Mouse (Mus musculus) kidney, embryonic 16.5 days (tissue): ENCODE measurements around the gene Ly86. TPM values are rescaled to one million over a fixed set of nuclear protein-coding genes. Genes with fewer than 3 reads are reported as not detected.

Source experiments
- ATAC-seq: fragments of 200-750 bp; cut with Nextera tagmentation; 2 replicates; pipeline ENCODE4 v1.8.0; 2017; ENCODE audit warnings: moderate TSS enrichment; ENCODE audit not compliant: low FRiP score, low TSS enrichment
- H3K27ac ChIP-seq: fragments of 300-500 bp; sonication (generic); 2 replicates; pipeline ENCODE4 v1.5.1; 2014; ENCODE audit warnings: low read length
- H3K27me3 ChIP-seq: fragments of 300-500 bp; sonication (generic); 2 replicates; pipeline ENCODE4 v1.6.1; 2014; ENCODE audit warnings: low read length, control low read depth, mixed read lengths; ENCODE audit not compliant: insufficient read depth
- H3K36me3 ChIP-seq: fragments of 300-500 bp; sonication (generic); 2 replicates; pipeline ENCODE4 v1.6.1; 2014; ENCODE audit warnings: low read length, control low read depth, mixed read lengths; ENCODE audit not compliant: insufficient read depth
- H3K4me1 ChIP-seq: fragments of 300-500 bp; sonication (generic); 2 replicates; pipeline ENCODE4 v1.6.1; 2014; ENCODE audit warnings: low read length, control low read depth, mixed read lengths; ENCODE audit not compliant: insufficient read depth
- H3K4me2 ChIP-seq: fragments of 300-500 bp; sonication (generic); replicated peaks from 2 replicates; pipeline ENCODE4 v1.6.1; 2014; ENCODE audit warnings: low read depth, low read length
- H3K4me3 ChIP-seq: fragments of 300-500 bp; sonication (generic); 2 replicates; pipeline ENCODE4 v1.5.1; 2014; ENCODE audit warnings: mild to moderate bottlenecking, low read length
- H3K9ac ChIP-seq: fragments of 300-500 bp; sonication (generic); replicated peaks from 2 replicates; pipeline ENCODE4 v1.6.1; 2014; ENCODE audit warnings: low read length
- H3K9me3 ChIP-seq: fragments of 300-500 bp; sonication (generic); 2 replicates; pipeline ENCODE4 v1.6.1; 2016; ENCODE audit warnings: low read length, control low read depth
- WGBS: fragments of 180-500 bp; shearing (Covaris S2); extraction: QIAGEN DNeasy Blood & Tissue Kit; methylation state at CpG from one replicate; pipeline ENCODE4 v1.1.7; 2014; 5-methylcytosine and 5-hydroxymethylcytosine counted together
- polyA plus RNA-seq: library from polyadenylated mRNA; unstranded; fragments of >200 nt; fragmentation: Nextera tagmentation; extraction: Ambion mirVana; gene quantifications from 2 replicates; pipeline ENCODE4 v1.2.1, GENCODE M21; 2015

Gene Ly86
- polyA plus RNA-seq, 1 experiment from 2014 or later = 5.0 TPM

DNA sequence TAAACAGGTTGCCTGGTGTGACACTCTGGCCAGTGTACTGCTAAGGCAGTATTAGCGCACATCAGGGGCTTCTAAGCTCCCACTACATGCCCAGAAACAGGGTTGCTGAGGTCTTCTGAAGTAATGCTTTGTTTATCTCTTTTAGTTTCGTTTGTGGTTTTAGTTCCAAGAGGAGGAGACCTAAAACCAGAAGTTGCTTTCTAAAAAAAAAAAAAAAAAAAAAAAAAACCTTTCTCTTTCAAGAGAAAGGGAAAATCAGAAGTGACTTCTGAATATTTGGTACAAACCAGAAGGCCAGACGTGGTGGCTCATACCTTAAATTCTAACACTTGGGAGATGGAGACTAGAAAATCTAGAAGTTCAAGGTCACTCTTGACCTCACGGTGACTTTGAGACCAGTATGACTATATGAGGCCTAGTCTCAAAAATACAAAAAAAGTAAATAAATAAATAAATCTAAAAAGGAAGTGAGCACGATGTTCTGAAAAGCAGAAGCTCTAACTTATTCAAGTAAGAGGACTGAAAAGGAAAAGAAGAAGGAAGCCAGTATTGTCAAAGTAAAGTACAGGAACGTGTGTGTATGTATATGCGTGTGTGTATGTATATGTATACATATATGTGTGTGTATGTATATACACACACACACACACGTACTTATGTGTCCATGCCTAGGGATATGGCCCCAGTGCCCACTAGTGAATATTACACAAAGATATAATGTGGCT, 3.0 kb downstream of the Ly86 start:
- ATAC-seq = no peak

DNA sequence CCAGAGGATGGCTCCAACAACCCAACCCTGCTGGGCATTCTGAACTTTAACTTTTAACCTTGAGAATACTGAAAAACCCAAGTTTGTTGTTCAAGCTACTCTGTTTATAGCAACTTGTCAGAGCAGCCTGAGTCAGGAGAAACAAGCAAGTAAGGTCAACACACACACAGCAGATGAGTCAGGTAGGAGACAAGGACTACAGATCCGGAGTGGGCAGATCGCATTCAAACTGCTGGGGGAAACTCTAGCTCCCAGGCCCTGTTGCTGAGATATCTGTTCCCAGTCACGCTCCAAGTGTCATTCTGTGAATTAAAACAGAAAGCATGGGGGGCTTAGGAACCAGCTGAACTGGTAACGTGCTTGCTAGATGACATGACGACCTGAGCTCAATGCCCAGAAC, 4.0 kb downstream of the Ly86 start:
- no peaks in the 10 kb centered on the region for H3K27me3 ChIP-seq
- no peak for ATAC-seq
- 65% methylated on average over 5 of the region's 5 CpGs for WGBS
- no peaks in the 10 kb centered on the region for H3K9me3 ChIP-seq
- H3K4me3 ChIP-seq = no peak overlapping the region
- H3K36me3 ChIP-seq = no peaks in the 10 kb centered on the region
- H3K4me1 ChIP-seq = no peaks in the 10 kb centered on the region
- no peak overlapping the region for H3K27ac ChIP-seq
- no peak overlapping the region for H3K4me2 ChIP-seq
- no peak overlapping the region for H3K9ac ChIP-seq

More for the DNA sequence above, 3.0 kb downstream of the Ly86 start:
- no peaks in the 10 kb centered on the region for H3K4me1 ChIP-seq
- no peaks in the 10 kb centered on the region for H3K27me3 ChIP-seq
- no peak overlapping the region for H3K4me2 ChIP-seq
- no peak overlapping the region for H3K4me3 ChIP-seq
- no peaks in the 10 kb centered on the region for H3K36me3 ChIP-seq
- 85% methylated on average over 8 of the region's 8 CpGs for WGBS
- H3K27ac ChIP-seq = no peak overlapping the region
- no peak overlapping the region for H3K9ac ChIP-seq
- H3K9me3 ChIP-seq = no peaks in the 10 kb centered on the region

DNA sequence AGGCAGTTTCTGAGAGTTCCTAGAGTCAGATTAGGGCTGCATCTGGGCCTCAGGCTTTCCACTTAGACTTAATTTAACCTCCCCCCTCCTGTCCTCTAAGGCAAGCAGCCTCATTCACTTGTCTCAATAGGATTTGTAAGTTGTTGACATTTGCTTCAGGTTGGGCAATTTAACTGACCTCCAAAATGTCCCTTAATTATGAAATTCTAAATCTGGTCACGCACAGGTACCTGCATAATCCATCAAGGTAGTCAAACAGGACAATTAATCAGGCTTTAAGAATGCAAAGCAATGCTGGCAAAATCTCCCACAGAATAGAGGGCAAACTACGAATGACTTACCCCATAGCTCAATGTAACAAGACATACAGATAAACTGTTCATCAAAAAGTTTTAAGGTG, 8.0 kb downstream of the Ly86 start:
- no peak overlapping the region for H3K27ac ChIP-seq
- H3K4me1 ChIP-seq = no peaks in the 10 kb centered on the region
- H3K9me3 ChIP-seq = no peaks in the 10 kb centered on the region
- H3K9ac ChIP-seq = no peak overlapping the region
- H3K4me2 ChIP-seq = no peak overlapping the region
- 74% methylated on average over 2 of the region's 2 CpGs for WGBS
- H3K27me3 ChIP-seq = no peaks in the 10 kb centered on the region
- no peaks in the 10 kb centered on the region for H3K36me3 ChIP-seq
- H3K4me3 ChIP-seq = no peak overlapping the region
- no peak for ATAC-seq

DNA sequence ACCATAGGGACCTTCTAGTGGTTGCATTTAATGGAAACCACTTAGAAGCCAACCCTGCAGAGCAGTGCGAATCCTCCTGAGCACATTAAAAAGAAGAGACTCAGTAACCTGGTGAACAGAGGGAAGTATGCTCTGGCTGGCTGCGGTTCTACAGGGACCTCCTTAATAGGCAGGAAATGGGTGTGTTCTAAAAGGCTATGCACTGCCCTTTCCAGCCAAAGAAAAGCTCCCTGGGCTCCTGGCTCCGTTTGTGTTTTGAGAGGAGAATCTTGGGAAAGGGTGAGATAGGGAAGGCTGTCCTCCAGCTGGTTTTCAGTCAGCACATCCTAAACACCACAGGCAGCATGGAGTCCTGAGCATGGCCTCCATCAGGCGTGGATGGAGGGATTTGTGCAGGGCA, 8.9 kb downstream of the Ly86 start:
- H3K4me1 ChIP-seq = no peaks in the 10 kb centered on the region
- no peaks in the 10 kb centered on the region for H3K9me3 ChIP-seq
- no peak overlapping the region for H3K9ac ChIP-seq
- no peaks in the 10 kb centered on the region for H3K27me3 ChIP-seq
- no peak for ATAC-seq
- 51% methylated on average over 4 of the region's 4 CpGs for WGBS
- H3K36me3 ChIP-seq = no peaks in the 10 kb centered on the region
- H3K27ac ChIP-seq = no peak overlapping the region
- H3K4me3 ChIP-seq = no peak overlapping the region
- H3K4me2 ChIP-seq = no peak overlapping the region

DNA sequence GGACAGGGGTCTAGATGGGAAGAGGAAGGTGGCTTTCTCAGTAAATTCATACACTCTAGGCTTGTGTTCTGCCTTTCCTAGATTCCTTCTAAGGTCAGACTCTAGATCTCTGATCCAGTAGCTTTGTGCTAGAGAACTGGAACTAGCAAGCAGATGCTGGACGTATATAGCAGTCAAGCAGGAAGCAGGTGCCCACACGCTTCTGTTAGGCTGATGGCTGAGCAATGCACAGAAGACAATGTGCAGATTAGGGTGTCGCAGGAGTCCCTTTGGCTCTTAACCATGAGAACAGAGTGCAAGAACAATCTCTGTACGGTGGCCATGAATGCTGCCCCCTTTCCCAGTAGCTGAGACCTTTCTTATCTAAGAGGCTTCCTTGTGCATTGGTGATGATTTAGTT, 9.4 kb downstream of the Ly86 start:
- Histone ChIP-seq H3K9ac (no peak overlapping the region), H3K4me2 (no peak overlapping the region), H3K27me3 (no peaks in the 10 kb centered on the region), H3K4me1 (no peaks in the 10 kb centered on the region), H3K36me3 (no peaks in the 10 kb centered on the region), H3K9me3 (no peaks in the 10 kb centered on the region), H3K27ac (no peak overlapping the region), H3K4me3 (no peak overlapping the region)
- 87% methylated on average over 4 of the region's 4 CpGs for WGBS
- ATAC-seq = no peak

DNA sequence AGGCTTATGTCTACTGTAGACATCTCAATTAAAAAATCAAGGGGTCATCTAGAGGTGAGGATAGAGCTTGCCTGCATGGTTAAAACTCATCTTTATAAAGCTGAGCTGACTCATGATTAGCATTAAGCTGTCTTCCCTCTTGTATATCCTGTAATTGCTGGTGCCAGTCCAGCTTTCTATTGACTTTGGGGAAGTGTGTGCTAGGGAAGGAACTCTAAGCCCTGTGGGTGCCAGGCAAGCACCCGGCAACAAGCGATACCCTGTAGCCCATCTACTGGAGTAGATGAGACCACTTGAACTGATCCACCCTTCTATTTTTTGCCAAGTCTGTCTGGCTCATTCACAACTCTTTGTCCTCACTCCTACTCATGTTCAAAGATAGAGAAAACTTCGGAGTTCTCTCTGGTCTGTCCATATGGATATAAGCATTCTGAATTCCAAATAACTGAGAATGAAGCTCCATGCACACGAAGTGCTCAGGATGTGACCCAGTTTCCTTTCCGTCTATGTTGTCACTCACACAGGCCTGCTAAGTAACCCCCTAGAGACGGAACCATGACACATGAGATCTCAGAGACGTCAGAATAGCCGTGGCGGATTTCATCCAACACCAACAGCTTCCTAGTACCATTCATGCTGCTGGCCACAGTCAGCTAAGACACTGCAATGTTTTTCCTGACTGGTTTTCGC, 10.8 kb downstream of the Ly86 start:
- H3K4me1 ChIP-seq = no peaks in the 10 kb centered on the region
- H3K36me3 ChIP-seq = no peaks in the 10 kb centered on the region
- no peak overlapping the region for H3K4me3 ChIP-seq
- H3K9ac ChIP-seq = no peak overlapping the region
- no peak overlapping the region for H3K4me2 ChIP-seq
- H3K27me3 ChIP-seq = no peaks in the 10 kb centered on the region
- ATAC-seq = no peak
- H3K9me3 ChIP-seq = no peaks in the 10 kb centered on the region
- no peak overlapping the region for H3K27ac ChIP-seq
- 82% methylated on average over 10 of the region's 10 CpGs for WGBS

DNA sequence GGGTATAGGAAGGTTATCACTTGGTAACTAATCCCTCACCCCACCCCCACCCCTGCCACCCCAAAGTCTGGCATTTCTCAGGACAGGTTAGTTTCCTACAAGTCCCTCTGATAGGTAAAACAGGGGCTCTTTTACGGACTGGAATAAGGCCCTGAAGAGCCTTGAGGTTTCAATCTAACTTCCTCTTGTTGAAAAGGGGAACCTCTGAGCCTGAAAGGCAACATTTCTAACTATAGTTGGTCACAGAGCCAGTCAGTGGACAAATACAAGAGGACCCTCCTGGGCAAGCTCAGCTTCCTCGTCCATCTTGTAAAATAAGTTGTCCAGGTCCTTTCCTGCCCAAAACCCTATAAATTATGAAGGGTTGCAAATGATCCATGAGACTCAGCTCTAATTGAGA, 11.5 kb downstream of the Ly86 start:
- Histone ChIP-seq H3K36me3 (no peaks in the 10 kb centered on the region), H3K4me1 (no peaks in the 10 kb centered on the region), H3K4me2 (no peak overlapping the region), H3K27ac (no peak overlapping the region), H3K9ac (no peak overlapping the region), H3K9me3 (no peaks in the 10 kb centered on the region), H3K27me3 (no peaks in the 10 kb centered on the region), H3K4me3 (no peak overlapping the region)
- no peak for ATAC-seq
- WGBS = 92% methylated on average over 2 of the region's 2 CpGs

DNA sequence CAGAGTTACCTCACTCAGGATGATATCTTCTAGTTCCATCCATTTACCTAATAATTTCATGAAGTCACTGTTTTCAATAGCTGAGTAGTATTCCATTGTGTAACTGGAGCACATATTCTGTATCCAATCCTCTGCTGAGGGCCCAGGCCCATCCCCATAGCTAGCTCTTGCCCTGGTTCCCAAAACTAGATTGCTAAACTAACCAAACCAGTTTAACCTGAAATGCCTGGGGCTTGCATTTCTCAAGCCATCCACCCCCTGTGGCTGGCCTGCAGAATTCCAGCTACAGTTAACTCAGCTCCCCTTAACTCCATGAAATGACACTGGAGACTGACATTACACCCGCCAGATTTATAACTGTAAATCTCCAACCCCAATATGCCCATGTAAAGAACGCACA, 13.1 kb downstream of the Ly86 start:
- Histone ChIP-seq H3K4me2 (no peak overlapping the region), H3K4me1 (no peaks in the 10 kb centered on the region), H3K27me3 (no peaks in the 10 kb centered on the region), H3K9ac (no peak overlapping the region), H3K4me3 (no peak overlapping the region), H3K36me3 (no peaks in the 10 kb centered on the region), H3K27ac (no peak overlapping the region), H3K9me3 (no peaks in the 10 kb centered on the region)
- no peak for ATAC-seq
- 82% methylated on average over 2 of the region's 2 CpGs for WGBS

DNA sequence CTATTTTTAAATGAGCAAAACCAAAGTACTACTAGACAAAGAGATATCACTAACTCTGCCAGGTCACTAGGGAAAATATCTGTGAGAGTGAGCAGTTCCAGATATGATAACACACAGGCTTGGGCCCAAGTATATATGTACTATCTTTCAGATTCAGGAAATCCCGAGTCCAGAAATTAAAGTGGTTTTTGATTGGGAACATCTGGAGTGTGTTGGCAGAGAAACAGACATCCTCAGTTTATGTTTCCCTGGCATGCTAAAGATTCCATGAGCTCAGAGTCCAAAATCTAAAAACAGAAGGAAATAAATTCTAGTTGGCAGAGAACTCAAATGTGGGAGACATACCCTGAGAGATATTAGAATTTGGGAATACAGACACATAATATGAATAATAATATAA, 16.2 kb downstream of the Ly86 start:
- Histone ChIP-seq H3K4me2 (no peak overlapping the region), H3K27me3 (no peaks in the 10 kb centered on the region), H3K9me3 (no peaks in the 10 kb centered on the region), H3K27ac (no peak overlapping the region), H3K36me3 (no peaks in the 10 kb centered on the region), H3K4me1 (no peaks in the 10 kb centered on the region), H3K4me3 (no peak overlapping the region), H3K9ac (no peak overlapping the region)
- 44% methylated on average over 1 of the region's 1 CpGs for WGBS
- ATAC-seq = no peak

DNA sequence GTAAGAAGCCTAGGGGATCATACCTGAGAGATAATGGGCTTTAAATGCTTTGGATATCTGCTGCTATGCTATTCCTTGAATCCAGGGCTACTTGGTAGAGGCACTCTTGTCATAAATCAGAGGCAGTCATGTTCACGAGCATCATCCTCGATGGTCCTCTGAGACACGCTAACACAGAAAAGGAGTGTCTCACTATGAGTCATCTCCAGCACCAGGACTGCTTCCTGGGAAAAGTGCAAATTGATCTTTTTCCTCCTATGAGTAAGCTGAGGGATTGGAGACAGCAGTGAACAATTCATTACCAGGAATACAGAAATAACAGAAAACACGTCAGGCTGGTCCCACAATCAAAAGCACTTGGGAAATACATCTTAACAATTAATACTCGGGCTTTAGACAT, 19.3 kb downstream of the Ly86 start:
- 47% methylated on average over 5 of the region's 5 CpGs for WGBS
- no peak overlapping the region for H3K27ac ChIP-seq
- no peak overlapping the region for H3K4me2 ChIP-seq
- H3K27me3 ChIP-seq = no peaks in the 10 kb centered on the region
- no peak for ATAC-seq
- H3K36me3 ChIP-seq = no peaks in the 10 kb centered on the region
- no peak overlapping the region for H3K9ac ChIP-seq
- H3K4me1 ChIP-seq = no peaks in the 10 kb centered on the region
- no peak overlapping the region for H3K4me3 ChIP-seq
- H3K9me3 ChIP-seq = no peaks in the 10 kb centered on the region
